Mouse (Mus musculus): ENCODE data around the gene Nrde2.

The Nrde2 gene

DNA sequence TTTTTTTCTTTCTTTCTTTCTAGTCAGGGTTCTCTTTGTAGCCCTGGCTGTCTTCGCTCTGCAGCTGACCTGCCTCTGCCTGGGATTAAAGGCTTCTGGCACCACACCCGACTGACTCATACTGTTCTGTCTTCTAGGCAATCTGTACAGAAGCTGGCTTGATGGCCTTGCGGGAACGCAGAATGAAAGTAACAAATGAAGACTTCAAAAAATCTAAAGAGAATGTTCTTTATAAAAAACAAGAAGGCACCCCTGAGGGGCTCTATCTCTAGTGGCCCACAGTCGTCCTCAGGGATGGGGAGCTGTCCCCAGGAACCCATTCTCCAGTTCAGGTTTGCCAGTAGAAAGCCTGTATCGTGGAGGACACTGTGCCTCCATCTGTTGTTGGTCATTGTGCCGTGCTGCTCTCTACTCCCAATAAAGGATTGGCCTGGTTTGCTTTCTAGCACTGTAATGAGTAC is 36.5 kb downstream of the Nrde2 start:
- DNase-seq, result peak; percentile 66

DNA sequence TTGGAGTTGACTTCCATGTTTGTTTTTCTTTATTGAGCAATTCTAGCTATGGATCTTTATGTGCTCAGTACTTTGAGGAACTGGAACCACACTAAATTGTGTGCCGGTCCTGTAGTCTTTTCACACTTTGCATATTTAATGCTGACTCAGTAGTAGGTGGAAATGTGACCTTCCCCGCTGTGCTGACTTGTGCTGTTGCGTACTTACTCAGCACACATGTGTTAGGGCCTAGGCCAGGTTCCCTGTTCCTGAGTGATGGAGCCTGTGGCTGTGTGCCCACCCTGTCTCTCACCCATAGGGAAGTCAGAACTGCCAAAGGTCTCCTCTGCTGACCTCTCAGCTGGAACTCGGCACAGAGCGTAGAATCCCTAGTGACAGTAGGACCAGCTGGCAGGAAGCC is 43.5 kb downstream of the Nrde2 start:
- DNase-seq, result no peak

DNA sequence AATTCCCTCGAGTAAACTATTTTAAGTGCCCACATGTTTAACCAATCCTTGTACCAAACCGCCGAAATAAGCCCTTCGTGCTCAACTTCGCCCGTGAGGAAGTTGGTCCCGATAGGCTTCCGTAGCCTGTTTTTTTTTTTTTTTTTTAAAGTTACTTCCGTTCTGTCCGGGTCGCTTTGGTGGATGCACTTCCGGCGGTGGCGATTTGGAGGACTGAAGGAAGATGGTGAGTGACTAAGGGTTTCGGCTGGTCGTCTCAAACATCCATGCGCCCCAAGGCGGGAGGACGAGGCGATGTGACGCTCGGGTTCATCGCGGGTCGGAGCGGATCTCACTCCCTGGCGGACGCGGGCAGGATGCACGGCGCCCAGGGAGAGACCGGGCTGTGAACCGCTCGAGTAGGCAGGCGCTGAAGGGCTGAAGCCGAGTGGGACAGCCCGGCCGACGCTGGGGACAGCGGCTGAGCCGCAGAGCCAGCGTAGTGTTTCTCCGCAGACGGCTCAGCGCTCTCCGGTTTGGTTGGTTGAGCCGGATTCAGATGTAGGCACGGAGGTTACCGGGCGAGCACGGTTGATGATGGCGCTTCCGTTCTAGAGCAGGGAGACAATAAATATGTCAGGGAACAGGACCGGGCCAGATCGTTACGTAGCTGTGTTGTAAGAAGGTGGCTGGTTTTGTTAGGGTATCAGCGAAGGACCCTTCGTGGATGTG is 49.3 kb downstream of the Nrde2 start, which contains the start of gene Psmc1:
Psmc1 (plus strand) TSS at position 169 of the 711 bp plus-strand sequence.
- peak; percentile 82 for DNase-seq

- DNase-seq, result no peak
These were observed 52.0 kb downstream of the Nrde2 start for GRCm38 (mm10) chr12:100107436-100107835.

DNA sequence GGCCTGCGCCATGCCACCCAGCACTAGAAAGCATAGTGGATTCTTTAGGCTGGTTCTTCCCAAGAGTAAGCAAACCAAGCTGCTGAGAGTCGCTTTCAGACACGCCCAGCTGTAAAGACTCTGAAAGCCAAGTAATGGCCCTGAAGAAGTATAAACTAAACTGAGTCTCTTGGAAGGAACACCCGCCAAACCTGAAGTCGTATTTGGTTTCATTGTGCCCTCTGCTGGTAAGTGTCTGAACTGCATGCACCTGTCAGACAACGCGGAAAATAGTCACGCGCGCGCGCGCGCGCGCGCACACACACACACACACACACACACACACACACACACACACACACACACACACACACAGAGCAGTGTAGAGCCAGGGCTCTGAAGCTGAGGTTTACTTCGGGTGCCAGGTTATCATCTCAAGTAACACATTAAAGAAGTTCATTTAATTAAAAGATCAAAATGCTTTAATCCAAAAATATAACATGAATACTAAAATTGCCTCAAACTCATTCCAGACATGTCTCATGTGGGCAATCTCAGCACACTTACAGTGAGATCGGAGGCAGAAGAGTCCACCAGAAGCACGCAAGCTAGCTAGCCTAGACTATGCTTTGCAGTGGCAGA is 53.1 kb downstream of the Nrde2 start:
- DNase-seq, result peak; percentile 76

DNA sequence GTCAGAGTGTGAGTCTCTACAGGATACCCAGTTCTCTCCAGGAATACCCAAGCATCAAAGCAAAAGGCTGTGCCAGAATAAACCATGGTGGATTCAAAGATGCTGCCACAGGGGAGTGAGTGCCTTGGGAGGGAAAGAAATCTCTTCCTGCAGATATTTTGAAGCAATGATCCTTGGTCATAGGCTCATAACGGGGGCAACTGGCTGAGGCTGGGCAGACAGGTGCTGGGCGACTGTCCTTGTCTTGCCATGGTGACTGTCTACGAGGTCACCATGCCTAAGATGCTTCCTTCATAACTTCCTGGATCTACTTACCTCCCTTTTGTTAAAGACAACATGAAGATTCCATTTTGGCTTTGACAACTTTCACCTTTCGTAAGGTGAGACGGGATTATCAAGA is 54.9 kb downstream of the Nrde2 start:
- no peak for DNase-seq

- DNase-seq, result no peak
These were observed 57.8 kb downstream of the Nrde2 start for GRCm38 (mm10) chr12:100101651-100102050.

- no peak for DNase-seq
These were observed 58.8 kb downstream of the Nrde2 start for GRCm38 (mm10) chr12:100100707-100101030.

DNA sequence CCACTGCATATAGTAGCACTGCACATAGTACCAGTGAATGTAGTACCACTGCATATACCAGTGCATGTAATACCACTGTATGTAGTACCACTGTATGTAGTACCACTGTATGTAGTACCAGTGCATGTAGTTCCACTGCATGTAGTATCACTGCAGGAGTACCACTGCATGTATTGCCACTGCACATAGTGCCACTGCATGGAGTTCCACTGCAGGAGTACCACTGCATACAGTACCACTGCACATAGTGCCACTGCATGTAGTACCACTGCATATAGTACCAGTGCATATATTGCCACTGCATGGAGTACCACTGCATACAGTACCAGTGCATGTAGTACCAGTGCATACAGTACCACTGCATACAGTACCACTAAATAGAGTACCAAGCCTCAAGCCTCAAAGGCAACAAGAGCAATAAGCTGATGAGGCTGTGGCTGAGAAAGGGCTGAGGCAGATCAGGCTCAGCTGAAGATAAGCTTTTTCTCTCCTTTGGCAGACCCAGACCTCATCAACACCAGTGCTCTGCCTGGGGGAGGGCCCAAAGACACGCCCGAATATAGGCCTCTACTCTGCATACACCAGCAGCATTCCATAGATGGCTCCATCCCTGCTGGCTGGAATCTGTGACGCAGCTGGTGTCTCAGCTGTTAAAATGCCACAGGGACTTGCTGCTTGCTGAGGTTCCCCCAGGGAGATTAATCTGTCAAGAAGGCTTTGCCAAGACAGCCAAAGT is 59.3 kb downstream of the Nrde2 start:
- DNase-seq, result no peak

- DNase-seq, result no peak
These were observed 66.4 kb downstream of the Nrde2 start for GRCm38 (mm10) chr12:100093046-100093445.

DNA sequence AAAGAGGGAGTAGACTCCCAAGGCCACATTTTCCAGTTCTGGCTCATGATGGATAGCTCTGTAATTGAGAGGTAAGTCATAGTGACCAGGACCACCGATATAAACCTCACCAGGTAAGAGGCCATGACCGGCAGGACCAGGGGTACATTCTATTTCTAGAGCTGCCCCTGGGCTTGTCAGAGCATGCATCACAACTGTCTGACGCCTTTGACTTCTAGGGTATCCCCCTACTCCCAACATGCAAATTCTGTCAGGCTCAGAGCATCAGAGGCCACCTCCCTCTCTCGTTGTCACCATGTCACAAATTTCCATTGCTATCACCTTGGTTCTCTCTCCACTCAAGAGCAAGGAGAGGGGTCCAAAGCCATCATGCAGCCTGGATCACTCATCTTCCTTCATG is 68.7 kb downstream of the Nrde2 start:
- DNase-seq, result no peak

- no peak for DNase-seq
These were observed 70.2 kb downstream of the Nrde2 start for GRCm38 (mm10) chr12:100089265-100089664.

GRCm38 (mm10) chr12:100088026-100088425 is 71.4 kb downstream of the Nrde2 start:
- no peak for DNase-seq

- no peak for DNase-seq
These were observed 79.7 kb downstream of the Nrde2 start for GRCm38 (mm10) chr12:100079636-100080286.

- DNase-seq, result no peak
These were observed 83.7 kb downstream of the Nrde2 start for GRCm38 (mm10) chr12:100075715-100076114.

Data from right cerebral cortex, adult 18-20 months (tissue).